Mouse (Mus musculus): Measurements from ENCODE around the gene Crtac1. TPM values are rescaled to one million over a fixed set of nuclear protein-coding genes. Genes with fewer than 3 reads are reported as not detected.

The Crtac1 gene
- total and polyA plus RNA-seq, 3 experiments: 0.15 TPM; not detected in 2

- Histone ChIP-seq H3K27me3 (ENCODE audit: control insufficient read depth in 1 of 2, insufficient read depth in 2 of 2, low read length in 2 of 2) (peaks cover 0 to 3% of the 10 kb centered on the region in 2 experiments; a peak in 1 of 4 replicates), H3K79me2 (ENCODE audit: control insufficient read depth, insufficient read depth, low read length, poor library complexity) (no peaks in the 10 kb centered on the region), H3K4me1 (ENCODE audit: control insufficient read depth in 1 of 2, insufficient read depth in 2 of 2, low read length in 2 of 2) (no peaks in the 10 kb centered on the region), H3K27ac (ENCODE audit: control insufficient read depth, low read depth, low read length) (no peak overlapping the region), H3K9ac (ENCODE audit: control insufficient read depth, low read depth, low read length, poor library complexity, severe bottlenecking) (no peak overlapping the region), H3K9me3 (replicated peaks; ENCODE audit: insufficient read depth, low read length) (no peaks in the 10 kb centered on the region), H3K36me3 (ENCODE audit: control insufficient read depth in 1 of 2, insufficient read depth in 2 of 2, low read length in 2 of 2) (no peaks in the 10 kb centered on the region), H3K4me3 (ENCODE audit: control insufficient read depth in 1 of 2, insufficient read depth in 1 of 2, low read depth in 2 of 2, low read length in 2 of 2) (no peak overlapping the region)
- DNase-seq (ENCODE audit: low read depth, low spot score): no peak
- TF ChIP-seq GATA1 (IDR thresholded peaks at IDR 0.05; ENCODE audit: low read depth, low read length) (no peak), CHD1 (IDR thresholded peaks at IDR 0.05; ENCODE audit: low read depth, low read length) (no peak), MYB (IDR thresholded peaks at IDR 0.05; ENCODE audit: low read depth, low read length) (no peak), EP300 (IDR thresholded peaks at IDR 0.05; ENCODE audit: low read depth in 1 of 2, low read length in 2 of 2) (no peak), USF1 (IDR thresholded peaks at IDR 0.05; ENCODE audit: low read depth, low read length) (no peak), POLR2AphosphoS5 (IDR thresholded peaks at IDR 0.05; ENCODE audit: borderline replicate concordance, low read depth, low read length) (no peak), GABPA (IDR thresholded peaks at IDR 0.05; ENCODE audit: low read depth, low read length) (no peak), POLR2A (IDR thresholded peaks at IDR 0.05; ENCODE audit: control insufficient read depth in 1 of 2, insufficient read depth in 1 of 2, low read depth in 1 of 2, low read length in 2 of 2, poor library complexity in 1 of 2) (no peak), MAZ (IDR thresholded peaks at IDR 0.05; ENCODE audit: low read depth, low read length) (no peak), RCOR1 (IDR thresholded peaks at IDR 0.05; ENCODE audit: low read depth, low read length) (no peak), USF2 (IDR thresholded peaks at IDR 0.05; ENCODE audit: borderline replicate concordance in 1 of 2, insufficient read depth in 1 of 2, low read depth in 1 of 2, low read length in 2 of 2) (no peak), MEF2A (IDR thresholded peaks at IDR 0.05; ENCODE audit: extremely low read depth, insufficient replicate concordance, low read depth, low read length, poor library complexity, severe bottlenecking) (no peak), ELF1 (IDR thresholded peaks at IDR 0.05; ENCODE audit: low read depth, low read length) (no peak), CTCF (IDR thresholded peaks at IDR 0.05 in 2 of 3, conservative IDR thresholded peaks at IDR 0.05 in 1 of 3; ENCODE audit: control insufficient read depth in 1 of 3, insufficient read depth in 1 of 3, low read depth in 2 of 3, low read length in 3 of 3, poor library complexity in 1 of 3, severe bottlenecking in 1 of 3) (no peak), TCF12 (IDR thresholded peaks at IDR 0.05; ENCODE audit: low read depth, low read length) (no peak), HCFC1 (IDR thresholded peaks at IDR 0.05; ENCODE audit: low read depth, low read length) (no peak), MAX (IDR thresholded peaks at IDR 0.05; ENCODE audit: low read length) (no peak)
Measured at GRCm38 (mm10) chr19:42315070-42315679, 116.4 kb downstream of the Crtac1 start.

- Histone ChIP-seq H3K36me3 (ENCODE audit: control insufficient read depth in 1 of 2, insufficient read depth in 2 of 2, low read length in 2 of 2) (no peaks in the 10 kb centered on the region), H3K9me3 (replicated peaks; ENCODE audit: insufficient read depth, low read length) (no peaks in the 10 kb centered on the region), H3K9ac (ENCODE audit: control insufficient read depth, low read depth, low read length, poor library complexity, severe bottlenecking) (no peak overlapping the region), H3K4me3 (ENCODE audit: control insufficient read depth in 1 of 2, insufficient read depth in 1 of 2, low read depth in 2 of 2, low read length in 2 of 2) (no peak overlapping the region), H3K27ac (ENCODE audit: control insufficient read depth, low read depth, low read length) (no peak overlapping the region), H3K79me2 (ENCODE audit: control insufficient read depth, insufficient read depth, low read length, poor library complexity) (no peaks in the 10 kb centered on the region), H3K4me1 (ENCODE audit: control insufficient read depth in 1 of 2, insufficient read depth in 2 of 2, low read length in 2 of 2) (no peaks in the 10 kb centered on the region), H3K27me3 (ENCODE audit: control insufficient read depth in 1 of 2, insufficient read depth in 2 of 2, low read length in 2 of 2) (peaks cover 0 to 3% of the 10 kb centered on the region in 2 experiments; a peak in 1 of 4 replicates)
- TF ChIP-seq BHLHE40 (IDR thresholded peaks at IDR 0.05; ENCODE audit: borderline replicate concordance, low read depth, low read length) (no peak), MYB (IDR thresholded peaks at IDR 0.05; ENCODE audit: low read depth, low read length) (no peak), ZMIZ1 (IDR thresholded peaks at IDR 0.05; ENCODE audit: low read depth, low read length) (no peak), USF1 (IDR thresholded peaks at IDR 0.05; ENCODE audit: low read depth, low read length) (no peak), CHD2 (IDR thresholded peaks at IDR 0.05; ENCODE audit: low read length) (no peak)
- no peak for DNase-seq (ENCODE audit: low read depth, low spot score)
Measured at GRCm38 (mm10) chr19:42312191-42312590, 119.4 kb downstream of the Crtac1 start.

Measured in MEL (cell line).